Mouse (Mus musculus) MEL (cell line): ENCODE data around the gene Acadm. TPM values are rescaled to one million over a fixed set of nuclear protein-coding genes. Genes with fewer than 3 reads are reported as not detected.

ENCODE experiments used
- DNase-seq: peaks from one replicate; pipeline ENCODE4 v3.0.0; 2011; ENCODE audit warnings: low read depth, low spot score
- H3K27ac ChIP-seq: 2 replicates; pipeline ENCODE4 v1.5.1; 2012; ENCODE audit warnings: low read depth, mild to moderate bottlenecking, control low read depth, low read length, moderate library complexity; ENCODE audit not compliant: control insufficient read depth
- H3K27me3 ChIP-seq, 2 experiments: fragments of 150-350 bp in 1 of 2; sonication (generic) in 1 of 2; 2 replicates each; pipeline ENCODE4 v1.6.1; 2012; ENCODE audit warnings: low read length in 2 of 2, mild to moderate bottlenecking in 2 of 2, improper control_type of control experiment in 1 of 2, moderate library complexity in 1 of 2; ENCODE audit not compliant: insufficient read depth in 2 of 2, control insufficient read depth in 1 of 2
- H3K36me3 ChIP-seq, 2 experiments: 2 replicates each; pipeline ENCODE4 v1.6.1; 2012 to 2014; ENCODE audit warnings: low read length in 2 of 2, improper control_type of control experiment in 1 of 2, inconsistent platforms in 1 of 2, mild to moderate bottlenecking in 1 of 2; ENCODE audit not compliant: insufficient read depth in 2 of 2, control insufficient read depth in 1 of 2
- H3K4me1 ChIP-seq, 2 experiments: fragments of 150-350 bp in 1 of 2; sonication (generic) in 1 of 2; 2 replicates each; pipeline ENCODE4 v1.6.1; 2012; ENCODE audit warnings: low read length in 2 of 2, improper control_type of control experiment in 1 of 2, mild to moderate bottlenecking in 1 of 2; ENCODE audit not compliant: insufficient read depth in 2 of 2, control insufficient read depth in 1 of 2
- H3K4me3 ChIP-seq, 2 experiments: fragments of 150-350 bp in 1 of 2; sonication (generic) in 1 of 2; 2 replicates each; pipeline ENCODE4 v1.5.1; 2012; ENCODE audit warnings: low read depth in 2 of 2, low read length in 2 of 2, mild to moderate bottlenecking in 2 of 2, moderate library complexity in 2 of 2, control low read depth in 1 of 2, improper control_type of control experiment in 1 of 2; ENCODE audit not compliant: control insufficient read depth in 1 of 2, insufficient read depth in 1 of 2
- H3K79me2 ChIP-seq: 2 replicates; pipeline ENCODE4 v1.6.1; 2012; ENCODE audit warnings: mild to moderate bottlenecking, low read length, moderate library complexity; ENCODE audit not compliant: control insufficient read depth, poor library complexity, insufficient read depth
- H3K9ac ChIP-seq: 2 replicates; pipeline ENCODE4 v1.6.1; 2012; ENCODE audit warnings: low read depth, mild to moderate bottlenecking, control low read depth, low read length, moderate library complexity; ENCODE audit not compliant: control insufficient read depth, poor library complexity, severe bottlenecking
- H3K9me3 ChIP-seq: fragments of 150-350 bp; sonication (generic); replicated peaks from 2 replicates; pipeline ENCODE4 v1.6.1; 2012; ENCODE audit warnings: mild to moderate bottlenecking, low read length, improper control_type of control experiment, moderate library complexity; ENCODE audit not compliant: insufficient read depth
- BHLHE40 ChIP-seq: IDR thresholded peaks from 2 replicates; pipeline ENCODE4 v1.6.1; 2012; ENCODE audit warnings: low read depth, mild to moderate bottlenecking, inconsistent platforms, low read length, improper control_type of control experiment, borderline replicate concordance
- CHD1 ChIP-seq: IDR thresholded peaks from 2 replicates; pipeline ENCODE4 v1.6.1; 2012; ENCODE audit warnings: low read depth, mild to moderate bottlenecking, inconsistent platforms, low read length, improper control_type of control experiment
- CHD2 ChIP-seq: IDR thresholded peaks from 2 replicates; pipeline ENCODE4 v1.6.1; 2011; ENCODE audit warnings: low read length, improper control_type of control experiment
- ETS1 ChIP-seq: IDR thresholded peaks from 2 replicates; pipeline ENCODE4 v1.6.1; 2012; ENCODE audit warnings: low read depth, mild to moderate bottlenecking, inconsistent platforms, low read length, improper control_type of control experiment, moderate library complexity
- GABPA ChIP-seq: IDR thresholded peaks from 2 replicates; pipeline ENCODE4 v1.6.1; 2012; ENCODE audit warnings: low read depth, mild to moderate bottlenecking, inconsistent platforms, low read length, improper control_type of control experiment, moderate library complexity
- GATA1 ChIP-seq: IDR thresholded peaks from 2 replicates; pipeline ENCODE4 v1.6.1; 2011; ENCODE audit warnings: low read depth, low read length, improper control_type of control experiment
- HCFC1 ChIP-seq: IDR thresholded peaks from 2 replicates; pipeline ENCODE4 v1.6.1; 2012; ENCODE audit warnings: low read depth, mild to moderate bottlenecking, inconsistent platforms, low read length, improper control_type of control experiment, moderate library complexity
- JUND ChIP-seq: IDR thresholded peaks from 2 replicates; pipeline ENCODE4 v1.6.1; 2011; ENCODE audit warnings: low read depth, mild to moderate bottlenecking, improper control_type of control experiment, low read length
- MAX ChIP-seq: IDR thresholded peaks from 2 replicates; pipeline ENCODE4 v1.6.1; 2011; ENCODE audit warnings: low read length, improper control_type of control experiment
- MEF2A ChIP-seq: IDR thresholded peaks from 2 replicates; pipeline ENCODE4 v1.6.1; 2014; ENCODE audit warnings: low read depth, mild to moderate bottlenecking, inconsistent platforms, low read length, improper control_type of control experiment; ENCODE audit not compliant: poor library complexity, insufficient replicate concordance, severe bottlenecking; ENCODE audit errors: extremely low read depth
- MXI1 ChIP-seq: IDR thresholded peaks from 2 replicates; pipeline ENCODE4 v1.6.1; 2011; ENCODE audit warnings: mild to moderate bottlenecking, low read depth, low read length, improper control_type of control experiment
- POLR2A ChIP-seq, 2 experiments: IDR thresholded peaks; 2 replicates each; pipeline ENCODE4 v1.6.1; 2011 to 2012; ENCODE audit warnings: low read length in 2 of 2, mild to moderate bottlenecking in 2 of 2, control low read depth in 1 of 2, improper control_type of control experiment in 1 of 2, low read depth in 1 of 2, moderate library complexity in 1 of 2; ENCODE audit not compliant: control insufficient read depth in 1 of 2, insufficient read depth in 1 of 2, poor library complexity in 1 of 2
- POLR2AphosphoS2 ChIP-seq: IDR thresholded peaks from 2 replicates; pipeline ENCODE4 v1.6.1; 2011; ENCODE audit warnings: low read length, improper control_type of control experiment
- POLR2AphosphoS5 ChIP-seq: IDR thresholded peaks from 2 replicates; pipeline ENCODE4 v1.6.1; 2012; ENCODE audit warnings: low read depth, borderline replicate concordance, mild to moderate bottlenecking, inconsistent platforms, low read length, moderate library complexity, mixed read lengths
- TBP ChIP-seq: IDR thresholded peaks from 2 replicates; pipeline ENCODE4 v1.8.0; 2011; ENCODE audit warnings: low read depth, low read length, improper control_type of control experiment
- USF2 ChIP-seq, 2 experiments: IDR thresholded peaks; 2 replicates each; pipeline ENCODE4 v1.6.1; 2011 to 2012; ENCODE audit warnings: improper control_type of control experiment in 2 of 2, low read length in 2 of 2, borderline replicate concordance in 1 of 2, inconsistent platforms in 1 of 2, low read depth in 1 of 2, mild to moderate bottlenecking in 1 of 2; ENCODE audit not compliant: insufficient read depth in 1 of 2
- ZC3H11A ChIP-seq: IDR thresholded peaks from 2 replicates; pipeline ENCODE4 v1.6.1; 2012; ENCODE audit warnings: low read depth, mild to moderate bottlenecking, inconsistent platforms, low read length, improper control_type of control experiment
- ZNF384 ChIP-seq: IDR thresholded peaks from 2 replicates; pipeline ENCODE4 v1.6.1; 2012; ENCODE audit warnings: low read depth, mild to moderate bottlenecking, inconsistent platforms, low read length, improper control_type of control experiment
- polyA plus RNA-seq, 2 experiments: library from polyadenylated mRNA; stranded (reverse) in 1 of 2; unstranded in 1 of 2; fragments of >175 nt in 1 of 2; fragments of >200 nt in 1 of 2; gene quantifications; 2 replicates each; pipeline versions ENCODE4 v1.2.1 to v1.2.4; 2012; ENCODE audit warnings: low replicate concordance in 2 of 2, low read depth in 1 of 2; ENCODE audit not compliant: insufficient read length in 2 of 2, insufficient read depth in 1 of 2, missing spikeins in 1 of 2
- total RNA-seq: library from RNA; depleted of rRNA; stranded (reverse); fragments of 300-350 nt; gene quantifications from 2 replicates; pipeline ENCODE4 v1.2.3, GENCODE M21; 2012

Gene Acadm
- total and polyA plus RNA-seq, 3 experiments = 36.7 to 44.3 TPM; not detected in 1

- DNase-seq = no peak
These were observed 47.2 kb downstream of the Acadm start for GRCm38 (mm10) chr3:153897216-153897615.

DNA sequence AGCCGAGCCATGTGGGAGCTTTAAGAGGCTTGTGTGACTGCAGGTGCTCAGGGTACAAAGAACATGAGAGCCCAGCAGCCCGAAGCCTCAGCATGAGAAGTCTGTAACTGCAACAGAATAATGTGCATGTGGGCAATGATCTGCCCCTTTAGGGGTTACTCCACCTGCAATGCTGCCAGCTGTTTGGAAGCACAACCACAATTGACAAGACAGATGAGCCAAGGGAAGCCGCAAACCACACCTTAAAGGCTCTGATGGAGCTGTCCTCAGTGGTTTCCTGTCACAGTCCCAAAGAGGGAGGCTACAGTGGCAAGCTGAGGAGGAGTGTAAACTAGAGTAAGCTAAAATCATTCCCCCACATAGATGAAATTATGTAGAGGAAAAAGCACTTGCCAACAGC is 49.0 kb downstream of the Acadm start:
- H3K4me1 ChIP-seq = 0 out of 4 replicates have a peak, but pooled peaks cover 0 to 4% of the 10 kb centered on the region in 2 experiments
- no peak overlapping the region for H3K9ac ChIP-seq
- no peak overlapping the region for H3K4me3 ChIP-seq
- H3K27ac ChIP-seq = no peak overlapping the region
- no peaks in the 10 kb centered on the region for H3K27me3 ChIP-seq
- H3K79me2 ChIP-seq = no peaks in the 10 kb centered on the region
- DNase-seq = no peak
- H3K36me3 ChIP-seq = no peaks in the 10 kb centered on the region
- TF ChIP-seq ZC3H11A (no peak), GABPA (no peak), ZNF384 (no peak), ETS1 (no peak), TBP (no peak), JUND (no peak), GATA1 (no peak), MXI1 (no peak), BHLHE40 (no peak), HCFC1 (no peak), MEF2A (no peak), CHD2 (no peak), MAX (no peak), POLR2AphosphoS2 (no peak), POLR2A (IDR thresholded peaks at IDR 0.05; ENCODE audit: control insufficient read depth in 1 of 2, insufficient read depth in 1 of 2, low read depth in 1 of 2, low read length in 2 of 2, poor library complexity in 1 of 2) (no peak), USF2 (IDR thresholded peaks at IDR 0.05; ENCODE audit: borderline replicate concordance in 1 of 2, insufficient read depth in 1 of 2, low read depth in 1 of 2, low read length in 2 of 2) (no peak)
- TF ChIP-seq, all 39 proteins: peak for 0
- no peaks in the 10 kb centered on the region for H3K9me3 ChIP-seq

More at GRCm38 (mm10) chr3:153897216-153897615, 47.2 kb downstream of the Acadm start:
- H3K27ac ChIP-seq = no peak overlapping the region
- no peak overlapping the region for H3K4me3 ChIP-seq
- TF ChIP-seq MXI1 (no peak), POLR2AphosphoS5 (no peak), USF2 (IDR thresholded peaks at IDR 0.05; ENCODE audit: borderline replicate concordance in 1 of 2, insufficient read depth in 1 of 2, low read depth in 1 of 2, low read length in 2 of 2) (no peak), CHD1 (no peak)
- H3K27me3 ChIP-seq = no peaks in the 10 kb centered on the region
- H3K79me2 ChIP-seq = no peaks in the 10 kb centered on the region
- no peak overlapping the region for H3K9ac ChIP-seq
- no peaks in the 10 kb centered on the region; a peak in 1 of 4 replicates for H3K36me3 ChIP-seq
- H3K9me3 ChIP-seq = no peaks in the 10 kb centered on the region
- 0 out of 4 replicates have a peak, but pooled peaks cover 0 to 4% of the 10 kb centered on the region in 2 experiments for H3K4me1 ChIP-seq
